Mouse (Mus musculus): ENCODE data around the gene Tln1. TPM values are rescaled to one million over a fixed set of nuclear protein-coding genes. Genes with fewer than 3 reads are reported as not detected.

Tln1 gene
- total RNA-seq, 2 experiments from 2014 or later: 53.6 to 60.4 TPM

GRCm38 (mm10) chr4:43580721-43581120 lies 18.2 kb upstream of the Tln1 start:
- DNase-seq (ENCODE audit: low spot score in 2 of 2): no peak
- intact Hi-C loops (cut with DNase I): no loop called here

- intact Hi-C loops (cut with DNase I): no loop called here
- no peak for DNase-seq (ENCODE audit: low spot score in 2 of 2)
These were observed 17.2 kb upstream of the Tln1 start for GRCm38 (mm10) chr4:43579731-43580130.

GRCm38 (mm10) chr4:43579256-43579655 lies 16.8 kb upstream of the Tln1 start:
- DNase-seq (ENCODE audit: low spot score in 2 of 2): no peak
- intact Hi-C loops (cut with DNase I): no loop called here

GRCm38 (mm10) chr4:43578376-43579204 lies 16.1 kb upstream of the Tln1 start, which contains the start of the genes Rgp1 and Gba2:
Gene Rgp1 (plus strand): TSS chr4:43578715.
Gene Gba2 (minus strand): TSS chr4:43578873.
- DNase-seq (ENCODE audit: low spot score in 2 of 2): peak; percentile 60 to 83
- intact Hi-C loops (cut with DNase I): no loop called here

- DNase-seq (ENCODE audit: low spot score in 2 of 2): no peak
- intact Hi-C loops (cut with DNase I): no loop called here
These were observed 14.9 kb upstream of the Tln1 start for GRCm38 (mm10) chr4:43577237-43577881.

GRCm38 (mm10) chr4:43575356-43575755 lies 12.9 kb upstream of the Tln1 start:
- no peak for DNase-seq (ENCODE audit: low spot score in 2 of 2)
- intact Hi-C loops (cut with DNase I): no loop called here

GRCm38 (mm10) chr4:43573561-43573960 lies 11.1 kb upstream of the Tln1 start:
- no peak for DNase-seq (ENCODE audit: low spot score in 2 of 2)

GRCm38 (mm10) chr4:43571395-43572045 lies 9.0 kb upstream of the Tln1 start:
- DNase-seq (ENCODE audit: low spot score in 2 of 2): no peak
- intact Hi-C loops (cut with DNase I): no loop called here

More at GRCm38 (mm10) chr4:43573561-43573960, 11.1 kb upstream of the Tln1 start:
- intact Hi-C loops (cut with DNase I): no loop called here

GRCm38 (mm10) chr4:43567140-43567539 lies 4.6 kb upstream of the Tln1 start:
- no peak for DNase-seq (ENCODE audit: low spot score in 2 of 2)
- intact Hi-C loops (cut with DNase I): no loop called here

GRCm38 (mm10) chr4:43564231-43564630 lies 1.7 kb upstream of the Tln1 start:
- intact Hi-C loops (cut with DNase I): loop anchor here (5.0 kb wide), 2 partner anchors 67 to 122 kb away; partner anchors contain the start of genes Arhgef39 and Tesk1
- no peak for DNase-seq (ENCODE audit: low spot score in 2 of 2)

- DNase-seq (ENCODE audit: low spot score in 2 of 2): no peak
- intact Hi-C loops (cut with DNase I): loop anchor here (5.0 kb wide), 2 partner anchors 66 to 121 kb away; partner anchors contain the start of genes Arhgef39 and Tesk1
These were observed 1.0 kb upstream of the Tln1 start for GRCm38 (mm10) chr4:43563601-43563875.

- intact Hi-C loops (cut with DNase I): loop anchor here (5.0 kb wide), 2 partner anchors 66 to 121 kb away; partner anchors contain the start of genes Arhgef39 and Tesk1
These were observed 494 bp upstream of the Tln1 start for GRCm38 (mm10) chr4:43562769-43563600.

GRCm38 (mm10) chr4:43561436-43561996 lies 975 bp downstream of the Tln1 start:
- intact Hi-C loops (cut with DNase I): loop anchor here (5.0 kb wide), 2 partner anchors 64 to 119 kb away; partner anchors contain the start of genes Arhgef39 and Tesk1

More at GRCm38 (mm10) chr4:43562769-43563600, 494 bp upstream of the Tln1 start:
- DNase-seq (ENCODE audit: low spot score in 2 of 2): peak in 1 of 2 experiments; percentile 39

GRCm38 (mm10) chr4:43560976-43561375 lies 1.5 kb downstream of the Tln1 start:
- intact Hi-C loops (cut with DNase I): loop anchor here (5.0 kb wide), 2 partner anchors 64 to 119 kb away; partner anchors contain the start of genes Arhgef39 and Tesk1
- DNase-seq (ENCODE audit: low spot score in 2 of 2): no peak

More at GRCm38 (mm10) chr4:43561436-43561996, 975 bp downstream of the Tln1 start:
- peak in 1 of 2 experiments; percentile 28 for DNase-seq (ENCODE audit: low spot score in 2 of 2)

GRCm38 (mm10) chr4:43560243-43560611 lies 2.3 kb downstream of the Tln1 start:
- intact Hi-C loops (cut with DNase I): loop anchor here (5.0 kb wide), 2 partner anchors 63 to 118 kb away; partner anchors contain the start of genes Arhgef39 and Tesk1
- peak; percentile 40 to 57 for DNase-seq (ENCODE audit: low spot score in 2 of 2)

GRCm38 (mm10) chr4:43559519-43560242 lies 2.8 kb downstream of the Tln1 start:
- intact Hi-C loops (cut with DNase I): loop anchor here (5.0 kb wide), 2 partner anchors 62 to 117 kb away; partner anchors contain the start of genes Arhgef39 and Tesk1
- no peak for DNase-seq (ENCODE audit: low spot score in 2 of 2)

- DNase-seq (ENCODE audit: low spot score in 2 of 2): peak in 1 of 2 experiments; percentile 38
- intact Hi-C loops (cut with DNase I): no loop called here
These were observed 3.7 kb downstream of the Tln1 start for GRCm38 (mm10) chr4:43558631-43559356.

Data from left cerebral cortex, postnatal 14 days (tissue).